ENCODE assay signal across 19 mouse cellular contexts in genomic region chr12:110837850-110838249, GRCm38 (mm10). TPM values are rescaled to one million over a fixed set of nuclear protein-coding genes. Genes with fewer than 3 reads are reported as not detected.
A peak's percentile ranks its signal among the peaks of the same experiment; 100 is the strongest.
DNase-seq lines count a peak whose midpoint lies in the region; ATAC-seq and TF ChIP-seq lines count a peak whose summit lies in the region.
"Had no signal": no experiment of that assay in that cellular context is flagged by ENCODE, and none has a peak within 500 bp of the region (broad histone marks: within the 10 kb centered on the region; RNA-seq: fewer than 3 reads in every experiment).

No protein-coding gene starts in this region.

- DNase-seq in hindbrain, embryonic 11.5 days (ENCODE audit: low spot score): no peak
- no peak for DNase-seq in kidney, postnatal 0 days (ENCODE audit: low spot score)
- DNase-seq in kidney, adult 18-20 months: no peak
- no peak for DNase-seq in neural tube, embryonic 10.5 days (ENCODE audit: extremely low spot score, low spot score)
- DNase-seq in lung, adult 18-20 months: no peak
- DNase-seq: adrenal gland, adult 8-10 months; cerebellum, adult 9-10 months; gastrocnemius, adult 2 months; heart, postnatal 4 days; thymus, adult 2 months had no signal

- no peaks in the 10 kb centered on the region; the same call in 1 of the 2 replicates for H3K27me3 ChIP-seq in hindbrain, embryonic 12.5 days
- no peaks in the 10 kb centered on the region for H3K27me3 ChIP-seq in hindbrain, embryonic 11.5 days (ENCODE audit: control insufficient read depth, insufficient read depth, low read length)
- H3K27me3 ChIP-seq in kidney, postnatal 0 days (ENCODE audit: insufficient read depth, low read length): no peaks in the 10 kb centered on the region
- H3K27me3 ChIP-seq in ES-Bruce4 (ENCODE audit: control insufficient read depth, insufficient read depth, low read length, poor library complexity, severe bottlenecking): no peaks in the 10 kb centered on the region
- H3K27me3 ChIP-seq in forebrain, embryonic 12.5 days: no peaks in the 10 kb centered on the region; the same call in 1 of the 2 replicates
- H3K27me3 ChIP-seq: heart, embryonic 12.5 days; limb, embryonic 13.5 days had no signal

- no peak overlapping the region for H3K4me2 ChIP-seq in hindbrain, embryonic 12.5 days (replicated peaks)
- no peak overlapping the region for H3K4me2 ChIP-seq in hindbrain, embryonic 11.5 days (replicated peaks; ENCODE audit: low read depth, low read length)
- H3K4me2 ChIP-seq in kidney, postnatal 0 days (ENCODE audit: low read length): no peak overlapping the region
- H3K4me2 ChIP-seq in forebrain, embryonic 12.5 days: no peak overlapping the region

- H3K9ac ChIP-seq in hindbrain, embryonic 12.5 days: no peak overlapping the region
- H3K9ac ChIP-seq in hindbrain, embryonic 11.5 days (ENCODE audit: low read depth, low read length): no peak overlapping the region
- H3K9ac ChIP-seq in kidney, postnatal 0 days (ENCODE audit: low read depth, low read length): no peak overlapping the region
- H3K9ac ChIP-seq in ES-Bruce4 (ENCODE audit: low read depth, poor library complexity, severe bottlenecking): peak overlapping the region; percentile 31; the same call in 1 of the 2 replicates
- no peak overlapping the region for H3K9ac ChIP-seq in forebrain, embryonic 12.5 days
- H3K9ac ChIP-seq: liver, embryonic 14.5 days had no signal

- H3K4me1 ChIP-seq in hindbrain, embryonic 12.5 days: peaks cover 17% of the 10 kb centered on the region
- peaks cover 3% of the 10 kb centered on the region; the same call in 1 of the 2 replicates for H3K4me1 ChIP-seq in hindbrain, embryonic 11.5 days (replicated peaks; ENCODE audit: control insufficient read depth, insufficient read depth, low read length)
- H3K4me1 ChIP-seq in kidney, postnatal 0 days (replicated peaks; ENCODE audit: insufficient read depth, low read length): no peaks in the 10 kb centered on the region
- H3K4me1 ChIP-seq in ES-Bruce4 (ENCODE audit: control insufficient read depth, insufficient read depth, low read length): peaks cover 6% of the 10 kb centered on the region
- peaks cover 31% of the 10 kb centered on the region for H3K4me1 ChIP-seq in forebrain, embryonic 12.5 days

- ATAC-seq in hindbrain, embryonic 12.5 days (ENCODE audit: low FRiP score): no peak
- no peak for ATAC-seq in hindbrain, embryonic 11.5 days (ENCODE audit: low FRiP score)
- ATAC-seq in kidney, postnatal 0 days (replicated peaks; ENCODE audit: low FRiP score, low read depth): no peak
- ATAC-seq in forebrain, embryonic 12.5 days (ENCODE audit: low FRiP score): no peak
- ATAC-seq: intestine, postnatal 0 days; lung, postnatal 0 days had no signal

- no peak overlapping the region for H3K4me3 ChIP-seq in hindbrain, embryonic 12.5 days
- no peak overlapping the region for H3K4me3 ChIP-seq in hindbrain, embryonic 11.5 days (ENCODE audit: low read depth, low read length)
- no peak overlapping the region for H3K4me3 ChIP-seq in kidney, postnatal 0 days (replicated peaks; ENCODE audit: low read depth, low read length)
- peak overlapping the region; percentile 43; the same call in 1 of the 2 replicates for H3K4me3 ChIP-seq in ES-Bruce4 (ENCODE audit: low read depth, low read length)
- no peak overlapping the region for H3K4me3 ChIP-seq in forebrain, embryonic 12.5 days (replicated peaks)
- H3K4me3 ChIP-seq: gastrocnemius, adult 2 months; heart, embryonic 12.5 days; limb, embryonic 13.5 days had no signal

- TF ChIP-seq CTCF in kidney, postnatal 0 days (IDR thresholded peaks at IDR 0.05; ENCODE audit: low read depth): no peak
- no peak for TF ChIP-seq CTCF in ES-Bruce4 (IDR thresholded peaks at IDR 0.05; ENCODE audit: low read depth, low read length)

- no peak for TF ChIP-seq POLR2A in ES-Bruce4 (IDR thresholded peaks at IDR 0.05; ENCODE audit: insufficient read depth, low read length)

- WGBS in hindbrain, embryonic 12.5 days: 84% methylated on average over 8 of the region's 8 CpGs
- 85% methylated on average over 8 of the region's 8 CpGs for WGBS in hindbrain, embryonic 11.5 days
- 89% methylated on average over 8 of the region's 8 CpGs for WGBS in kidney, postnatal 0 days
- 74% methylated on average over 8 of the region's 8 CpGs for WGBS in forebrain, embryonic 12.5 days

- no peaks in the 10 kb centered on the region for H3K9me3 ChIP-seq in hindbrain, embryonic 12.5 days (replicated peaks)
- H3K9me3 ChIP-seq in hindbrain, embryonic 11.5 days (ENCODE audit: control insufficient read depth, low read length): no peaks in the 10 kb centered on the region
- no peaks in the 10 kb centered on the region for H3K9me3 ChIP-seq in kidney, postnatal 0 days (replicated peaks; ENCODE audit: low read length)
- no peaks in the 10 kb centered on the region for H3K9me3 ChIP-seq in ES-Bruce4 (replicated peaks; ENCODE audit: control insufficient read depth, insufficient read depth, low read length, poor library complexity, severe bottlenecking)
- H3K9me3 ChIP-seq in forebrain, embryonic 12.5 days: no peaks in the 10 kb centered on the region
- H3K9me3 ChIP-seq: embryonic facial prominence, embryonic 10.5 days; heart, embryonic 12.5 days; limb, embryonic 13.5 days had no signal

- H3K27ac ChIP-seq in hindbrain, embryonic 12.5 days: 0 out of 2 replicates have a peak overlapping the region, but pooled peaks have one; percentile 79
- H3K27ac ChIP-seq in hindbrain, embryonic 11.5 days (ENCODE audit: low read depth, low read length): no peak overlapping the region; the same call in 1 of the 2 replicates
- H3K27ac ChIP-seq in kidney, postnatal 0 days: peak overlapping the region; percentile 92; the same call in 1 of the 2 replicates
- peak overlapping the region; percentile 98 for H3K27ac ChIP-seq in ES-Bruce4 (ENCODE audit: insufficient read depth, low read length)
- peak overlapping the region; percentile 86 for H3K27ac ChIP-seq in forebrain, embryonic 12.5 days
- H3K27ac ChIP-seq: gastrocnemius, adult 2 months; limb, embryonic 13.5 days; liver, embryonic 14.5 days had no signal

- TF ChIP-seq EP300 in ES-Bruce4 (IDR thresholded peaks at IDR 0.05; ENCODE audit: insufficient read depth, low read depth, low read length): no peak

- no peaks in the 10 kb centered on the region for H3K36me3 ChIP-seq in hindbrain, embryonic 12.5 days
- H3K36me3 ChIP-seq in hindbrain, embryonic 11.5 days (ENCODE audit: control insufficient read depth, insufficient read depth, low read length): no peaks in the 10 kb centered on the region
- H3K36me3 ChIP-seq in kidney, postnatal 0 days (ENCODE audit: insufficient read depth, low read length): no peaks in the 10 kb centered on the region
- no peaks in the 10 kb centered on the region for H3K36me3 ChIP-seq in ES-Bruce4 (ENCODE audit: control insufficient read depth, insufficient read depth, low read length, poor library complexity, severe bottlenecking)
- H3K36me3 ChIP-seq in forebrain, embryonic 12.5 days (replicated peaks): no peaks in the 10 kb centered on the region
- H3K36me3 ChIP-seq: embryonic facial prominence, embryonic 10.5 days; heart, embryonic 12.5 days; limb, embryonic 13.5 days had no signal

RNA-seq across cellular contexts. Expression of gene Mok, which starts 2.9 kb away (rescaled TPM):
- 12.6 and 13.5 TPM in 2 replicates for polyA plus RNA-seq in hindbrain, embryonic 12.5 days (2016; fragmentation: Nextera tagmentation; extraction: Ambion mirVana)
- 11.0 and 14.4 TPM in 2 replicates for polyA plus RNA-seq in hindbrain, embryonic 11.5 days (2014; fragmentation: Nextera tagmentation; extraction: Ambion mirVana)
- polyA plus RNA-seq in kidney, postnatal 0 days (2015; fragmentation: Nextera tagmentation; extraction: Ambion mirVana): 8.9 and 9.6 TPM in 2 replicates
- 33.4 and 35.8 TPM in 2 replicates for polyA plus RNA-seq in ES-Bruce4 (2011; ENCODE audit: insufficient read depth, insufficient read length, low read depth, missing spikeins)
- 11.4 and 11.6 TPM in 2 replicates for polyA plus RNA-seq in forebrain, embryonic 12.5 days (2016; fragmentation: Nextera tagmentation; extraction: Ambion mirVana)

RNA-seq across cellular contexts. Expression of gene Zfp839, which starts 12.2 kb away (rescaled TPM):
- polyA plus RNA-seq in hindbrain, embryonic 12.5 days (2016; fragmentation: Nextera tagmentation; extraction: Ambion mirVana): 6.3 and 6.9 TPM in 2 replicates
- 2.5 and 3.2 TPM in 2 replicates for polyA plus RNA-seq in hindbrain, embryonic 11.5 days (2014; fragmentation: Nextera tagmentation; extraction: Ambion mirVana)
- 2.2 and 2.3 TPM in 2 replicates for polyA plus RNA-seq in kidney, postnatal 0 days (2015; fragmentation: Nextera tagmentation; extraction: Ambion mirVana)
- 11.2 and 12.6 TPM in 2 replicates for polyA plus RNA-seq in ES-Bruce4 (2011; ENCODE audit: insufficient read depth, insufficient read length, low read depth, missing spikeins)
- 4.8 and 5.0 TPM in 2 replicates for polyA plus RNA-seq in forebrain, embryonic 12.5 days (2016; fragmentation: Nextera tagmentation; extraction: Ambion mirVana)

RNA-seq across cellular contexts. Expression of gene Cinp, which starts 51.1 kb away (rescaled TPM):
- polyA plus RNA-seq in hindbrain, embryonic 12.5 days (2016; fragmentation: Nextera tagmentation; extraction: Ambion mirVana): 60.9 and 61.5 TPM in 2 replicates
- 79.4 and 82.1 TPM in 2 replicates for polyA plus RNA-seq in hindbrain, embryonic 11.5 days (2014; fragmentation: Nextera tagmentation; extraction: Ambion mirVana)
- 59.0 and 59.2 TPM in 2 replicates for polyA plus RNA-seq in kidney, postnatal 0 days (2015; fragmentation: Nextera tagmentation; extraction: Ambion mirVana)
- 76.3 and 77.6 TPM in 2 replicates for polyA plus RNA-seq in ES-Bruce4 (2011; ENCODE audit: insufficient read depth, insufficient read length, low read depth, missing spikeins)
- 67.3 and 77.2 TPM in 2 replicates for polyA plus RNA-seq in forebrain, embryonic 12.5 days (2016; fragmentation: Nextera tagmentation; extraction: Ambion mirVana)

RNA-seq across cellular contexts. Expression of gene Tecpr2, which starts 51.2 kb away (rescaled TPM):
- 8.4 and 8.8 TPM in 2 replicates for polyA plus RNA-seq in hindbrain, embryonic 12.5 days (2016; fragmentation: Nextera tagmentation; extraction: Ambion mirVana)
- polyA plus RNA-seq in hindbrain, embryonic 11.5 days (2014; fragmentation: Nextera tagmentation; extraction: Ambion mirVana): 4.1 and 4.3 TPM in 2 replicates
- 1.8 and 2.0 TPM in 2 replicates for polyA plus RNA-seq in kidney, postnatal 0 days (2015; fragmentation: Nextera tagmentation; extraction: Ambion mirVana)
- polyA plus RNA-seq in ES-Bruce4 (2011; ENCODE audit: insufficient read depth, insufficient read length, low read depth, missing spikeins): 7.1 and 7.3 TPM in 2 replicates
- polyA plus RNA-seq in forebrain, embryonic 12.5 days (2016; fragmentation: Nextera tagmentation; extraction: Ambion mirVana): 8.3 and 8.8 TPM in 2 replicates
